Mouse (Mus musculus) hindbrain, embryonic 15.5 days (tissue): ENCODE results near the gene Dzip1. TPM values are rescaled to one million over a fixed set of nuclear protein-coding genes. Genes with fewer than 3 reads are reported as not detected.

Experiments used
- ATAC-seq: fragments of 200-750 bp; cut with Nextera tagmentation; 2 replicates; pipeline ENCODE4 v1.8.0; 2017; ENCODE audit warnings: low read depth, moderate number of reproducible peaks, moderate TSS enrichment; ENCODE audit not compliant: low FRiP score
- H3K27ac ChIP-seq: fragments of 300-500 bp; sonication (generic); replicated peaks from 2 replicates; pipeline ENCODE4 v1.5.1; 2015; ENCODE audit warnings: mild to moderate bottlenecking, inconsistent platforms
- H3K27me3 ChIP-seq: fragments of 300-500 bp; sonication (generic); 2 replicates; pipeline ENCODE4 v1.6.1; 2015; ENCODE audit warnings: control low read depth, inconsistent platforms
- H3K36me3 ChIP-seq: fragments of 300-500 bp; sonication (generic); 2 replicates; pipeline ENCODE4 v1.6.1; 2015; ENCODE audit warnings: control low read depth, inconsistent platforms
- H3K4me1 ChIP-seq: fragments of 300-500 bp; sonication (generic); replicated peaks from 2 replicates; pipeline ENCODE4 v1.6.1; 2015; ENCODE audit warnings: control low read depth, inconsistent platforms
- H3K4me2 ChIP-seq: fragments of 300-500 bp; sonication (generic); 2 replicates; pipeline ENCODE4 v1.6.1; 2015; ENCODE audit warnings: moderate library complexity, mild to moderate bottlenecking, inconsistent platforms
- H3K4me3 ChIP-seq: fragments of 300-500 bp; sonication (generic); 2 replicates; pipeline ENCODE4 v1.5.1; 2015; ENCODE audit warnings: mild to moderate bottlenecking, inconsistent platforms
- H3K9ac ChIP-seq: fragments of 300-500 bp; sonication (generic); 2 replicates; pipeline ENCODE4 v1.6.1; 2015; ENCODE audit warnings: inconsistent platforms
- H3K9me3 ChIP-seq: fragments of 300-500 bp; sonication (generic); 2 replicates; pipeline ENCODE4 v1.6.1; 2016; ENCODE audit warnings: control low read depth, inconsistent platforms
- WGBS: fragments of 180-500 bp; shearing (Covaris S2); methylation state at CpG from one replicate; pipeline ENCODE4 v1.1.7; 2015; 5-methylcytosine and 5-hydroxymethylcytosine counted together
- polyA plus RNA-seq: library from polyadenylated mRNA; unstranded; fragments of >200 nt; fragmentation: Nextera tagmentation; extraction: Ambion mirVana; gene quantifications from 2 replicates; pipeline ENCODE4 v1.2.1, GENCODE M21; 2015

The Dzip1 gene
- polyA plus RNA-seq, 1 experiment from 2014 or later: 89.8 TPM

DNA sequence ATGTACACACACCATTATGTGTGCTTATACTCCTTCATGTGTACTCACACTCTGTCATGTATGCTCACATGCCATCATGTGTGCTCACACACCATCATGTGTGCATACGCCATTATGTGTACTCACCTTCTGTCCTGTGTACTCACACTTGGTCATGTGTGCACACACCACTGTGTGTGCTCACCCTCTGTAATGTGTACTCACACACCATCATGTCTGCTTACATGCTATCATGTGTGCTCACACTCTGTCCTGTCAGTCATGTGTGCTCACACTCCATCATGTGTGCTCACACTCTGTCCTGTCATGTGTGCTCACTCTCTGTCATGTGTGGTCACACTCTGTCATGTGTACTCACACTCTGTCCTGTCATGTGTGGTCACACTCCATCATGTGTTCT, 85.2 kb downstream of the Dzip1 start:
- no peak overlapping the region for H3K4me2 ChIP-seq
- H3K4me3 ChIP-seq: no peak overlapping the region
- no peaks in the 10 kb centered on the region for H3K9me3 ChIP-seq
- no peaks in the 10 kb centered on the region for H3K4me1 ChIP-seq
- no peaks in the 10 kb centered on the region for H3K27me3 ChIP-seq
- ATAC-seq: no peak
- no peak overlapping the region for H3K9ac ChIP-seq
- no peaks in the 10 kb centered on the region for H3K36me3 ChIP-seq
- WGBS: 100% methylated on average over 1 of the region's 1 CpGs
- H3K27ac ChIP-seq: no peak overlapping the region

- Histone ChIP-seq H3K27ac (no peak overlapping the region), H3K4me1 (no peaks in the 10 kb centered on the region), H3K9me3 (no peaks in the 10 kb centered on the region), H3K27me3 (no peaks in the 10 kb centered on the region), H3K4me3 (no peak overlapping the region), H3K9ac (no peak overlapping the region), H3K4me2 (no peak overlapping the region), H3K36me3 (no peaks in the 10 kb centered on the region)
- 50% methylated on average over 5 of the region's 5 CpGs for WGBS
- ATAC-seq: no peak
Measured at GRCm38 (mm10) chr14:118839416-118839815, 85.8 kb downstream of the Dzip1 start.

DNA sequence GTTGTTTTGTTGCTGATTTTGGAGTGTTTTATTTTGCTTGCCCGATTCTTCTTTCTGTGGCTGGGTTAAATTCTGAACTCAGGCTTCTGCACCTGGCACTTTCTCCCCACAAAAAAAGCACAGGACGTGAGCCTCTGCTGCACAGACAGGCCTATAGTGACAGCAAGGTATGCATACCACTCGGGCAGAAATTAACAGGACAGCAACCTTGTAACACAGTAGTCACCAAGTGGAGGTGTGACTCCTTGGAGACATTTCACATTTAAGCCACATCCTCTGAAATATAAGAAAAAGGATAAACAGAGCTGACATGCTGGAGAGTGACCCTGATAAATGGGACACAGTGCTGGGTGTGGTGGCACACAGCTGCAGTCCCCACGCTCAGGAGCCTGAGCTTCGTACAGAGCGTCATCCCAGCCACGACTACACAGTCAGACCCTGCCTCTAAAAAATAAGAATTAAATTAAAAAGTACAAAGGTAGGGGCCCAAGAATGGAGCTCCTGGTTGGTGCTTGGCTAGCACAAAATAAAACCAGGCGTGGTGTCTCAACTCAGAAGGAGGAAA, 86.6 kb downstream of the Dzip1 start:
- no peaks in the 10 kb centered on the region for H3K36me3 ChIP-seq
- H3K27me3 ChIP-seq: no peaks in the 10 kb centered on the region
- no peak overlapping the region for H3K27ac ChIP-seq
- no peak overlapping the region for H3K4me3 ChIP-seq
- 76% methylated on average over 8 of the region's 8 CpGs for WGBS
- no peak overlapping the region for H3K9ac ChIP-seq
- H3K4me1 ChIP-seq: no peaks in the 10 kb centered on the region
- no peaks in the 10 kb centered on the region for H3K9me3 ChIP-seq
- ATAC-seq: no peak
- no peak overlapping the region for H3K4me2 ChIP-seq

DNA sequence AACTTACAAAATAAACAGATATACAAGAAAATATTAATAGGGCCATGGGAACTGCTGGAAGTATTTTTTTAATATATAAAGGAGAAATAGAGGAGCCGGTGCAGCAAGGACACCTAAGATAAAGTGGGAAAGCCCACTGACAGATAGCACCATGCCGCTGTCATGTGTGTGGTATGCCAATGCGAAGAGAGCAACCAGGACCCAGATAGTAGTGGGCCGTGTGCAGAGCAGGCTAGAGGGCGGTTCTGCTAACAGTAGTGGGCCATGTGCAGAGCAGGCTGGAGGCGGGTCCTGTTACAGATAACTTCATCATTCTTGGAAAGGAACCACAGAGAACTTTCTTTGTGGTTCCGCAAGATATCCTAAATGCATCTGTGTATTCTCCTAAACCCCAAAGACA, 88.5 kb downstream of the Dzip1 start:
- H3K9me3 ChIP-seq: no peaks in the 10 kb centered on the region
- H3K9ac ChIP-seq: no peak overlapping the region
- 90% methylated on average over 7 of the region's 7 CpGs for WGBS
- H3K36me3 ChIP-seq: no peaks in the 10 kb centered on the region
- no peak for ATAC-seq
- H3K4me3 ChIP-seq: no peak overlapping the region
- no peaks in the 10 kb centered on the region for H3K27me3 ChIP-seq
- no peak overlapping the region for H3K27ac ChIP-seq
- no peaks in the 10 kb centered on the region for H3K4me1 ChIP-seq
- H3K4me2 ChIP-seq: no peak overlapping the region

DNA sequence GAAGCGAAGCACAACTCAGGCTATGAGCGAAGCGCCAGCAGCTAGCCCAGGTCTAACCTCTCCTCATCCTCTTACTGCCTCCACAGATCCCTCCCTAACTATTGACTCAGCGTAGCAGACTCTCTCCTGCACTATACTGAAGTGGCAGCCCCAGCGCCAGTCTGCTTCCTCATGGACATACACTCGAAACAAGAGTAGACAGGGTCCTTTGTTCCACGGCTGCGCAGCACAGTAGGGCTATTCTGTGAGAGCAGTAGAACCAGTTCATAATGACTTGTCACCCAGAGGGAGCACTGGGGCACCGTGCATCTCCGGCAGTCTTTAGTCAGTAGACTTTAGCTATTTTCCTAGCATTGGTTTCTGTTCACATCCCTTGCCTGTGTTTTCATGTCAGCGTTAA, 89.1 kb downstream of the Dzip1 start:
- Histone ChIP-seq H3K9me3 (no peaks in the 10 kb centered on the region), H3K27me3 (no peaks in the 10 kb centered on the region), H3K4me3 (no peak overlapping the region), H3K4me2 (no peak overlapping the region), H3K9ac (no peak overlapping the region), H3K36me3 (no peaks in the 10 kb centered on the region), H3K4me1 (no peaks in the 10 kb centered on the region), H3K27ac (no peak overlapping the region)
- ATAC-seq: no peak
- 77% methylated on average over 11 of the region's 11 CpGs for WGBS

- Histone ChIP-seq H3K27ac (no peak overlapping the region), H3K4me3 (no peak overlapping the region), H3K27me3 (no peaks in the 10 kb centered on the region), H3K9me3 (no peaks in the 10 kb centered on the region), H3K4me2 (no peak overlapping the region), H3K4me1 (no peaks in the 10 kb centered on the region), H3K9ac (no peak overlapping the region), H3K36me3 (no peaks in the 10 kb centered on the region)
- ATAC-seq: no peak
- 11% methylated on average over 7 of the region's 7 CpGs for WGBS
Measured at GRCm38 (mm10) chr14:118834313-118834712, 90.9 kb downstream of the Dzip1 start.

GRCm38 (mm10) chr14:118833241-118833640, 92.0 kb downstream of the Dzip1 start:
- H3K4me3 ChIP-seq: no peak overlapping the region
- H3K4me2 ChIP-seq: no peak overlapping the region
- H3K9me3 ChIP-seq: no peaks in the 10 kb centered on the region
- no peak overlapping the region for H3K9ac ChIP-seq
- WGBS: 85% methylated on average over 6 of the region's 6 CpGs
- H3K36me3 ChIP-seq: no peaks in the 10 kb centered on the region
- ATAC-seq: no peak
- no peaks in the 10 kb centered on the region for H3K4me1 ChIP-seq
- no peak overlapping the region for H3K27ac ChIP-seq
- no peaks in the 10 kb centered on the region for H3K27me3 ChIP-seq

- ATAC-seq: no peak
- Histone ChIP-seq H3K4me1 (no peaks in the 10 kb centered on the region), H3K27ac (no peak overlapping the region), H3K27me3 (no peaks in the 10 kb centered on the region), H3K36me3 (no peaks in the 10 kb centered on the region), H3K4me3 (no peak overlapping the region), H3K9me3 (no peaks in the 10 kb centered on the region), H3K4me2 (no peak overlapping the region), H3K9ac (no peak overlapping the region)
- WGBS: 74% methylated on average over 4 of the region's 4 CpGs
Measured at GRCm38 (mm10) chr14:118831597-118831996, 93.7 kb downstream of the Dzip1 start.

DNA sequence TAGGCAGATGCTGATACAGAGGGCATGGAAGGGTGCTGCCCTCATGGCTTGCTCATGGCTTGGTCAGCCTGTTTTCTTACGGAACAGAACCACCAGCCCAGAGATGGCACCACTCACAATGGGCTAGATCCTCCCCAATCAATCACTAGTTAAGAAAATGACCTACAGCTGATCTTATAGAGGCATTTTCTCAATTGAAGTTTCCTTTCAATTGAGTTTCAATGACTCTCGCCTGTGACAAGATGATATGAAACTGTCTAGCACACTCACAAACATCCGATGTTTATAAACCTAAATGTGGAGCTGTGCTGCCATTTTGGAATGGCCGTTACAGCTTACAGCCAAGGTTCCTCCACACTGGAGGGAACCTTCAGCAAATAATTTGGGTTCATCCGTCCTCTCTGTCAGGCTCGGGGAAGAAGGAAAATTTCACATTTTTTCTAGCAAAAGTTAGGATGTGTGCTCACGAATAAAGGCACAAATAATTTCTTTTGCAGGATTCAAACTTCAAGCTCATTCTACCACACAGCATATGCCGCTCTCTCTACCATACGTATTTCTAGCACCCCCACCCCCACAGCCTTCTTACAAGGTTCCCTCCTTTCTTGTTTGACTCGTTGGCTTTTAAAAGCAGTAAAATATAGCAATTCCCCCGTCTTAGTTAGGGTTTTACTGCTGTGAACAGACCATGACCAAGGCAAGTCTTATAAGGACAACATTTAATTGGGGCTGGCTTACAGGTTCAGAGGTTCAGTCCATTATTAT, 95.7 kb downstream of the Dzip1 start:
- no peak overlapping the region for H3K4me2 ChIP-seq
- no peak for ATAC-seq
- H3K27ac ChIP-seq: no peak overlapping the region
- no peaks in the 10 kb centered on the region for H3K9me3 ChIP-seq
- WGBS: 90% methylated on average over 11 of the region's 11 CpGs
- H3K27me3 ChIP-seq: no peaks in the 10 kb centered on the region
- no peaks in the 10 kb centered on the region for H3K36me3 ChIP-seq
- H3K4me1 ChIP-seq: no peaks in the 10 kb centered on the region
- no peak overlapping the region for H3K4me3 ChIP-seq
- no peak overlapping the region for H3K9ac ChIP-seq

- Histone ChIP-seq H3K36me3 (no peaks in the 10 kb centered on the region), H3K4me3 (no peak overlapping the region), H3K27me3 (no peaks in the 10 kb centered on the region), H3K9me3 (no peaks in the 10 kb centered on the region), H3K4me2 (no peak overlapping the region), H3K27ac (no peak overlapping the region), H3K9ac (no peak overlapping the region), H3K4me1 (no peaks in the 10 kb centered on the region)
- WGBS: 15% methylated on average over 7 of the region's 7 CpGs
- no peak for ATAC-seq
Measured at GRCm38 (mm10) chr14:118827283-118827904, 97.9 kb downstream of the Dzip1 start.

DNA sequence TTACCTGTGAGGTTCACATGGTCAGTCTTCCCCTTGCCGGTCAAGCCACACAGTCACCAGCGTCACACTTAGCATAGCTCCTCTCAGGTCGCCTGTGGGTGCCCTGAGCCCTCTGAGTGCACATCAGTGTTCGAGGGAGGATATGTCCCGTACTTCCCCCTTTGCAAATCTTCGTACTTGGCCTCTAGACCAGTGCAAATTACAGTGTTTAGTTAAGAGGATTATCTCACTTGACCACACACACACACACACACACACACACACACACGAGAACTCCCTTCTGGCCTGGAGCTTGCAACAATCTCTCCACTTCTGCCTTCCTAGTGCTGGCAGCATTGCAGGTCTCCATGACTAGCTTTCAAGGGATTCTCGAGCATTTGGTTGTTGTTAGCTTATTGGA, 98.9 kb downstream of the Dzip1 start:
- H3K4me1 ChIP-seq: no peaks in the 10 kb centered on the region
- H3K9ac ChIP-seq: no peak overlapping the region
- no peaks in the 10 kb centered on the region for H3K27me3 ChIP-seq
- ATAC-seq: no peak
- H3K36me3 ChIP-seq: no peaks in the 10 kb centered on the region
- WGBS: 85% methylated on average over 8 of the region's 8 CpGs
- no peak overlapping the region for H3K27ac ChIP-seq
- H3K4me2 ChIP-seq: no peak overlapping the region
- H3K9me3 ChIP-seq: no peaks in the 10 kb centered on the region
- H3K4me3 ChIP-seq: no peak overlapping the region
